9 mouse cellular contexts compared by ENCODE assay signal in genomic region chr11:119223124-119223890, GRCm38 (mm10). TPM values are rescaled to one million over a fixed set of nuclear protein-coding genes. Genes with fewer than 3 reads are reported as not detected.
A peak's percentile ranks its signal among the peaks of the same experiment; 100 is the strongest.
DNase-seq lines count a peak whose midpoint lies in the region; ATAC-seq and TF ChIP-seq lines count a peak whose summit lies in the region.
"Had no signal": no experiment of that assay in that cellular context is flagged by ENCODE, and none has a peak within 500 bp of the region (broad histone marks: within the 10 kb centered on the region; RNA-seq: fewer than 3 reads in every experiment).

No protein-coding gene starts in this region.

- H3K36me3 ChIP-seq in forebrain, postnatal 0 days (ENCODE audit: insufficient read depth): no peaks in the 10 kb centered on the region
- H3K36me3 ChIP-seq in forebrain, embryonic 13.5 days (ENCODE audit: poor library complexity, severe bottlenecking): 0 out of 2 replicates have a peak, but pooled peaks cover 6% of the 10 kb centered on the region
- H3K36me3 ChIP-seq in embryonic facial prominence, embryonic 13.5 days: no peaks in the 10 kb centered on the region

- 65% methylated on average over 20 of the region's 20 CpGs for WGBS in forebrain, postnatal 0 days
- 79% methylated on average over 20 of the region's 20 CpGs for WGBS in forebrain, embryonic 13.5 days
- 79% methylated on average over 20 of the region's 20 CpGs for WGBS in embryonic facial prominence, embryonic 13.5 days

- no peaks in the 10 kb centered on the region for H3K9me3 ChIP-seq in forebrain, postnatal 0 days (ENCODE audit: low read length)
- no peaks in the 10 kb centered on the region for H3K9me3 ChIP-seq in forebrain, embryonic 13.5 days (replicated peaks)
- H3K9me3 ChIP-seq in embryonic facial prominence, embryonic 13.5 days: no peaks in the 10 kb centered on the region

- H3K4me1 ChIP-seq in forebrain, postnatal 0 days (ENCODE audit: insufficient read depth): peaks cover 40% of the 10 kb centered on the region
- peaks cover 83% of the 10 kb centered on the region for H3K4me1 ChIP-seq in forebrain, embryonic 13.5 days
- H3K4me1 ChIP-seq in embryonic facial prominence, embryonic 13.5 days: peaks cover 71% of the 10 kb centered on the region

- no peak overlapping the region for H3K4me3 ChIP-seq in forebrain, postnatal 0 days (ENCODE audit: low read depth, low read length)
- H3K4me3 ChIP-seq in forebrain, embryonic 13.5 days: no peak overlapping the region
- H3K4me3 ChIP-seq in embryonic facial prominence, embryonic 13.5 days: no peak overlapping the region

- TF ChIP-seq CTCF in forebrain, postnatal 0 days (IDR thresholded peaks at IDR 0.05; ENCODE audit: low read depth): no peak

- H3K27ac ChIP-seq in forebrain, postnatal 0 days (ENCODE audit: low read depth, low read length): no peak overlapping the region; the same call in 1 of the 2 replicates
- no peak overlapping the region; the same call in 1 of the 2 replicates for H3K27ac ChIP-seq in forebrain, embryonic 13.5 days
- H3K27ac ChIP-seq in embryonic facial prominence, embryonic 13.5 days: peak overlapping the region; percentile 3; the same call in 1 of the 2 replicates
- H3K27ac ChIP-seq: macrophage had no signal

- DNase-seq in forebrain, postnatal 0 days: peak; percentile 36
- peak; percentile 72 for DNase-seq in 3T3-L1 (ENCODE audit: low read depth, low spot score)
- peak; percentile 91 for DNase-seq in lung, postnatal 10 days
- no peak for DNase-seq in gastrocnemius, postnatal 4 days (ENCODE audit: low spot score in 2 of 2)
- DNase-seq in urinary bladder, postnatal 4 days (ENCODE audit: low spot score in 2 of 2): no peak
- DNase-seq in urinary bladder, adult 18-20 months (ENCODE audit: low spot score in 2 of 2): no peak

- no peak for ATAC-seq in forebrain, postnatal 0 days
- no peak for ATAC-seq in forebrain, embryonic 13.5 days
- no peak for ATAC-seq in embryonic facial prominence, embryonic 13.5 days (ENCODE audit: insufficient number of reproducible peaks, insufficient read depth, low FRiP score, low TSS enrichment, low read depth)

- no peak overlapping the region for H3K9ac ChIP-seq in forebrain, postnatal 0 days
- H3K9ac ChIP-seq in forebrain, embryonic 13.5 days: no peak overlapping the region
- no peak overlapping the region for H3K9ac ChIP-seq in embryonic facial prominence, embryonic 13.5 days

- H3K27me3 ChIP-seq in forebrain, postnatal 0 days (ENCODE audit: insufficient read depth, low read length): no peaks in the 10 kb centered on the region
- H3K27me3 ChIP-seq in forebrain, embryonic 13.5 days: no peaks in the 10 kb centered on the region
- no peaks in the 10 kb centered on the region for H3K27me3 ChIP-seq in embryonic facial prominence, embryonic 13.5 days

- H3K4me2 ChIP-seq in forebrain, postnatal 0 days (ENCODE audit: low read depth): no peak overlapping the region
- H3K4me2 ChIP-seq in forebrain, embryonic 13.5 days: no peak overlapping the region
- H3K4me2 ChIP-seq in embryonic facial prominence, embryonic 13.5 days: no peak overlapping the region

RNA-seq across cellular contexts. Expression of gene Tbc1d16, which starts 5.0 kb away (rescaled TPM):
- 133 and 153 TPM in 2 replicates for total RNA-seq in forebrain, postnatal 0 days (2014; rRNA removed)
- 41.2 and 60.4 TPM in 2 replicates for polyA plus RNA-seq in forebrain, postnatal 0 days (2015; fragmentation: Nextera tagmentation; extraction: Ambion mirVana)
- 45.3 and 46.0 TPM in 2 replicates for polyA plus RNA-seq in forebrain, embryonic 13.5 days (2015; fragmentation: Nextera tagmentation; extraction: Ambion mirVana)
- 22.7 and 24.9 TPM in 2 replicates for polyA plus RNA-seq in embryonic facial prominence, embryonic 13.5 days (2015; fragmentation: Nextera tagmentation; extraction: Ambion mirVana)
- total RNA-seq in gastrocnemius, postnatal 4 days (2021): 10 to 100 TPM; 23.3 to 23.6 TPM

RNA-seq across cellular contexts. Expression of gene Ccdc40, which starts 5.1 kb away (rescaled TPM):
- total RNA-seq in forebrain, postnatal 0 days (2014; rRNA removed): 10.5 and 14.6 TPM in 2 replicates
- polyA plus RNA-seq in forebrain, postnatal 0 days (2015; fragmentation: Nextera tagmentation; extraction: Ambion mirVana): 7.2 and 11.8 TPM in 2 replicates
- 14.3 and 17.2 TPM in 2 replicates for polyA plus RNA-seq in forebrain, embryonic 13.5 days (2015; fragmentation: Nextera tagmentation; extraction: Ambion mirVana)
- 6.7 and 7.1 TPM in 2 replicates for polyA plus RNA-seq in embryonic facial prominence, embryonic 13.5 days (2015; fragmentation: Nextera tagmentation; extraction: Ambion mirVana)
- total RNA-seq in gastrocnemius, postnatal 4 days (2021): under 1 TPM; 0.12 to 0.16 TPM

RNA-seq across cellular contexts. Expression of gene Gaa, which starts 44.4 kb away (rescaled TPM):
- total RNA-seq in forebrain, postnatal 0 days (2014; rRNA removed): 97.3 and 135 TPM in 2 replicates
- 79.8 and 109 TPM in 2 replicates for polyA plus RNA-seq in forebrain, postnatal 0 days (2015; fragmentation: Nextera tagmentation; extraction: Ambion mirVana)
- 26.8 and 33.6 TPM in 2 replicates for polyA plus RNA-seq in forebrain, embryonic 13.5 days (2015; fragmentation: Nextera tagmentation; extraction: Ambion mirVana)
- polyA plus RNA-seq in embryonic facial prominence, embryonic 13.5 days (2015; fragmentation: Nextera tagmentation; extraction: Ambion mirVana): 58.5 and 61.0 TPM in 2 replicates
- total RNA-seq in gastrocnemius, postnatal 4 days (2021): 10 to 100 TPM; 59.2 to 69.4 TPM

Comparison
In these comparisons a context has a peak if more than half of its experiments do, and no peak if none do; other contexts are left out.
1. DNase-seq: peak in forebrain, postnatal 0 days (single experiment), 3T3-L1 (single experiment) and lung, postnatal 10 days (single experiment); none in gastrocnemius, postnatal 4 days (0 of 2), urinary bladder, postnatal 4 days (0 of 2) and urinary bladder, adult 18-20 months (0 of 2).